Mouse (Mus musculus) embryonic facial prominence, embryonic 15.5 days (tissue): ENCODE results near the gene Wrnip1. TPM values are rescaled to one million over a fixed set of nuclear protein-coding genes. Genes with fewer than 3 reads are reported as not detected.
"Not testable (repeated sequence)": the region's sequence is repeated elsewhere in the genome, so short reads cannot be mapped to it uniquely, and the experiment has no call there.

ENCODE experiments used
- ATAC-seq: fragments of 200-750 bp; cut with Nextera tagmentation; 2 replicates; pipeline ENCODE4 v1.8.0; 2017; ENCODE audit warnings: low read depth, moderate TSS enrichment; ENCODE audit not compliant: insufficient number of reproducible peaks, low FRiP score, low TSS enrichment
- H3K27ac ChIP-seq: fragments of 300-500 bp; sonication (generic); replicated peaks from 2 replicates; pipeline ENCODE4 v1.5.1; 2015; ENCODE audit warnings: mild to moderate bottlenecking, inconsistent platforms
- H3K27me3 ChIP-seq: fragments of 300-500 bp; sonication (generic); 2 replicates; pipeline ENCODE4 v1.6.1; 2015; ENCODE audit warnings: inconsistent platforms
- H3K36me3 ChIP-seq: fragments of 300-500 bp; sonication (generic); 2 replicates; pipeline ENCODE4 v1.6.1; 2015; ENCODE audit warnings: mild to moderate bottlenecking, inconsistent platforms
- H3K4me1 ChIP-seq: fragments of 300-500 bp; sonication (generic); 2 replicates; pipeline ENCODE4 v1.6.1; 2015; ENCODE audit warnings: inconsistent platforms
- H3K4me2 ChIP-seq: fragments of 300-500 bp; sonication (generic); replicated peaks from 2 replicates; pipeline ENCODE4 v1.6.1; 2015; ENCODE audit warnings: mild to moderate bottlenecking, inconsistent platforms
- H3K4me3 ChIP-seq: fragments of 300-500 bp; sonication (generic); replicated peaks from 2 replicates; pipeline ENCODE4 v1.5.1; 2015; ENCODE audit warnings: mild to moderate bottlenecking, inconsistent platforms
- H3K9ac ChIP-seq: fragments of 300-500 bp; sonication (generic); 2 replicates; pipeline ENCODE4 v1.6.1; 2015; ENCODE audit warnings: inconsistent platforms
- H3K9me3 ChIP-seq: fragments of 300-500 bp; sonication (generic); replicated peaks from 2 replicates; pipeline ENCODE4 v1.6.1; 2016; ENCODE audit warnings: inconsistent platforms
- WGBS: fragments of 180-500 bp; shearing (Covaris S2); methylation state at CpG from one replicate; pipeline ENCODE4 v1.1.7; 2015; 5-methylcytosine and 5-hydroxymethylcytosine counted together
- polyA plus RNA-seq: library from polyadenylated mRNA; unstranded; fragments of >200 nt; fragmentation: Nextera tagmentation; extraction: Ambion mirVana; gene quantifications from 2 replicates; pipeline ENCODE4 v1.2.1, GENCODE M21; 2015

Gene Wrnip1
- polyA plus RNA-seq, 1 experiment from 2014 or later = 31.6 TPM

DNA sequence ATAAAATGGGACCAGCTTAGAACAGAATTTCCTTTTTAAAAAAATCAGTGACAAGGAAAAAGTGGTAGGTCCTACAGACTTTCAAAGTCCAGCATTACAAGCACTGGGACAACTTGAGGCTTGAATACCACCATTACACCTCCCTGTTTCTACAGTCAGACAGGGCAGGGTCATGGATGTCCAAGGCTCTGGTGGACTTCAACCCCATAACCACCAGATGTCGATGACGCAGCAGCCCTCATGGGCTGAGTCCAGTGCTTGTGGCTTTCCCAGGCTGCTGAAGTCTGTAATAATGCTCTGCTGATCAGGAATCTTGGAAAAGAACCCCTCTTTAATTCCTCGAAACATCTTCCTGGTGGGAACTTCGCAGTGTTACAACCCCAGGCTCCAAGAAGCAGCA is 50.7 kb downstream of the Wrnip1 start:
- H3K4me3 ChIP-seq = no peak overlapping the region
- no peak overlapping the region for H3K9ac ChIP-seq
- H3K36me3 ChIP-seq = no peaks in the 10 kb centered on the region
- no peaks in the 10 kb centered on the region for H3K9me3 ChIP-seq
- no peak for ATAC-seq
- 90% methylated on average over 4 of the region's 4 CpGs for WGBS
- H3K4me2 ChIP-seq = no peak overlapping the region
- H3K27ac ChIP-seq = no peak overlapping the region
- H3K27me3 ChIP-seq = no peaks in the 10 kb centered on the region
- peaks cover 15% of the 10 kb centered on the region for H3K4me1 ChIP-seq

DNA sequence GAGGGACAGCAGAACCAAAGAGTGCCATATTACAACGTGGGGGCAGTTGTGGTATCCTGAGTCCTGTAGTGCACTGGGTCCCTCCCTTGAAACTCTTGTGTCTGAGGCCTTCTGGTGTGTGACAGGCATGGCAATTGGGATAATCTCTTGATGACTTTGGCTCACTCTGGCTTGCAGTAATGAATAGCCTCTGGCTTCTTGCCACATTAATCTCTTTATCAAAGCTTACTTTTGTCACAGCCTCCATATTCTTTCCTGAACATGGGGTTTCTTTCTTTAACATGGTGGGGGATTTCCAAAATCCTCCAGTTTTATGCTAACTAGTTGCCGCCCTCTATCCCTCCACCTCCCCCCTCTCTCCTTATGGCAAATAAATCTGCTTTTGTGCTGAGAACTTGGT is 51.2 kb downstream of the Wrnip1 start:
- Histone ChIP-seq H3K27ac (no peak overlapping the region), H3K4me1 (peaks cover 15% of the 10 kb centered on the region), H3K27me3 (no peaks in the 10 kb centered on the region), H3K9ac (no peak overlapping the region), H3K9me3 (no peaks in the 10 kb centered on the region), H3K4me3 (no peak overlapping the region), H3K4me2 (no peak overlapping the region), H3K36me3 (no peaks in the 10 kb centered on the region)
- no peak for ATAC-seq
- 57% methylated on average over 2 of the region's 2 CpGs for WGBS

GRCm38 (mm10) chr13:32860821-32861220 is 59.0 kb downstream of the Wrnip1 start:
- Histone ChIP-seq H3K36me3 (no peaks in the 10 kb centered on the region), H3K27me3 (no peaks in the 10 kb centered on the region), H3K4me1 (no peaks in the 10 kb centered on the region), H3K4me3 (no peak overlapping the region), H3K9ac (no peak overlapping the region), H3K27ac (no peak overlapping the region), H3K4me2 (no peak overlapping the region), H3K9me3 (no peaks in the 10 kb centered on the region)
- no peak for ATAC-seq
- 74% methylated on average over 3 of the region's 3 CpGs for WGBS

DNA sequence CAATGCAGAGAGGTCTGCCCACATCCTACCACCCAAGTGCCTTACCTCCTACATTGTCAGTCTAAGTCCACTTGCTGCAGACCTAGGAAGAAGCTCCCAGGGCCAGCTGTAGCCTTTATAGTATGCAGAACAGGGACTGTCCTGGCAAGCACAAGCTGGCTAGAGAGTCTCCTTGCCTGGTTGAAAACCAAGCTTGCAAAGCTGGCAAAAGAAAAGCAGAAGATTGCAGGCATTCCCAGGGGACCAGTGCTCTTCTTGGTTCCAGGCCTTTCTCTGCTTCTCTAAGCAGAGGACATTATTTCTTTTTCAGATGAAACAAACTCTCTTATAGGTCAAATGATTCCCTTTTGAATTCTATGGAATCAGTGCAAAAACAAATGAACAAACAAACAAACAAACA is 61.6 kb downstream of the Wrnip1 start:
- Histone ChIP-seq H3K27ac (no peak overlapping the region), H3K9me3 (no peaks in the 10 kb centered on the region)
- no peak for ATAC-seq

GRCm38 (mm10) chr13:32864529-32864928 is 62.7 kb downstream of the Wrnip1 start:
- 62% methylated on average over 3 of the region's 3 CpGs for WGBS
- not testable (repeated sequence) for H3K4me2 ChIP-seq, ATAC-seq, H3K9me3 ChIP-seq, H3K36me3 ChIP-seq, H3K27me3 ChIP-seq, H3K27ac ChIP-seq, H3K4me1 ChIP-seq, H3K4me3 ChIP-seq, H3K9ac ChIP-seq

More for the DNA sequence above, 61.6 kb downstream of the Wrnip1 start:
- no peaks in the 10 kb centered on the region for H3K36me3 ChIP-seq
- no peaks in the 10 kb centered on the region for H3K27me3 ChIP-seq
- no peak overlapping the region for H3K9ac ChIP-seq
- no peaks in the 10 kb centered on the region for H3K4me1 ChIP-seq
- H3K4me2 ChIP-seq = no peak overlapping the region
- no peak overlapping the region for H3K4me3 ChIP-seq

DNA sequence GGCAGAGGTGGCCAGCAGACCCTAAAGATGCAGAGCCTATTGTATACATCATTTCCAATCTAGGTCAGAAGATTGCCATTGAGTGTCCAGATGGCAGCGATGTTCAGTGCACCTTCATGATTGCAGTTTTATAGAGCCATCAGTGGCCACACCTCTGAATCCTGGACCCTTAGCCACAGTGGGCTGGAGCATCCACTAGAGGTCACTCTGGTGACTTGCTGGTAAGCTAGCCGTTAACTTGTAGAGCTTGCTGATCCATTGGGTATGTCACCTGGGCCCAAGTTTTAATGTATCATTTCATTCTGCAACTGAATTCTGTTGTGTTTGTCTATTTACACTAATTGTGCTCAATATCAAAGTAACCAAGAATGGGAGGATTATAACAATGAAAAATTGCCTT is 63.8 kb downstream of the Wrnip1 start:
- H3K36me3 ChIP-seq = no peaks in the 10 kb centered on the region
- H3K4me1 ChIP-seq = no peaks in the 10 kb centered on the region
- no peak overlapping the region for H3K9ac ChIP-seq
- no peaks in the 10 kb centered on the region for H3K27me3 ChIP-seq
- no peaks in the 10 kb centered on the region for H3K9me3 ChIP-seq
- H3K4me2 ChIP-seq = no peak overlapping the region
- no peak overlapping the region for H3K4me3 ChIP-seq
- ATAC-seq = no peak
- 56% methylated on average over 2 of the region's 2 CpGs for WGBS
- H3K27ac ChIP-seq = no peak overlapping the region

DNA sequence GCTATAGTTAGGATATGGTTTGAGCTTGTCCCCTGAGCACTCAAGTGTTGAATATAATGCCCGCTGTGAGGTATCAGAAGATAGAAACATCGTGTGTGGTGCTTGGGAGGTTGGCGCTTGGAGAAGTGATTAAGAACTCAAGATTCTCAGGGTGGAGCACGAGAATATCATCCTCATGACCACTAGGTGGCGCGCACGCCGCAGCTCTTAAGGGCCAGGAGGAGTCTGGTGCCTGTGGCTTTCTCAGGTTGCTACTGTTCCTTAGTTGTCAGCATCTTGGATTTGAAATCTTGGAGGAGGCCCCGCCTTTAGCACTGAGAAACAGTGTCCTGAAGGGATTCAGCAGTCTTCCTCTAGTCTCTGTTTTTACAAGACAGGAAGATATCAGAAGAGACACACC is 64.6 kb downstream of the Wrnip1 start:
- H3K9ac ChIP-seq = no peak overlapping the region
- no peak overlapping the region for H3K27ac ChIP-seq
- ATAC-seq = no peak
- no peaks in the 10 kb centered on the region for H3K9me3 ChIP-seq
- H3K36me3 ChIP-seq = no peaks in the 10 kb centered on the region
- no peak overlapping the region for H3K4me3 ChIP-seq
- H3K4me1 ChIP-seq = no peaks in the 10 kb centered on the region
- H3K27me3 ChIP-seq = no peaks in the 10 kb centered on the region
- 3% methylated on average over 9 of the region's 9 CpGs for WGBS
- H3K4me2 ChIP-seq = no peak overlapping the region

DNA sequence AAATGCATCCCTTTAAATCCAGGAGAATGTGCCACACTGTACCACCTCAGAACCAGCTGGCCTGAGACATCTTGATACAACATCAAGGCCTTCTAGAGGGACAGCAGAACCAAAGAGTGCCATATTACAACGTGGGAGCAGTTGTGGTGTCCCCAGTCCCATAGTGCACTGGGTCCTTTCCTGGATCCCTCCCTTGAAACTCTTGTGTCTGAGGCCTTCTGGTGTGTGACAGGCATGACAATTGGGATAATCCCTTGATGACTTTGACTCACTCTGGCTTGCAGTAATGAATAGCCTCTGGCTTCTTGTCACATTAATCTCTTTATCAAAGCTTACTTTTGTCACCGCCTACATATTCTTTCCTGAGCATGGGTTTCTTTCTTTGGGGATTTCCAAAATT is 65.2 kb downstream of the Wrnip1 start:
- no peaks in the 10 kb centered on the region for H3K9me3 ChIP-seq
- 35% methylated on average over 2 of the region's 2 CpGs for WGBS
- no peak overlapping the region for H3K27ac ChIP-seq
- no peak for ATAC-seq
- no peaks in the 10 kb centered on the region for H3K4me1 ChIP-seq
- H3K4me2 ChIP-seq = no peak overlapping the region
- no peaks in the 10 kb centered on the region for H3K36me3 ChIP-seq
- H3K4me3 ChIP-seq = no peak overlapping the region
- no peak overlapping the region for H3K9ac ChIP-seq
- H3K27me3 ChIP-seq = no peaks in the 10 kb centered on the region

- H3K4me1 ChIP-seq, ATAC-seq, H3K9me3 ChIP-seq, H3K4me2 ChIP-seq, H3K27me3 ChIP-seq, H3K36me3 ChIP-seq, H3K4me3 ChIP-seq, H3K27ac ChIP-seq, H3K9ac ChIP-seq: not testable (repeated sequence)
- 79% methylated on average over 4 of the region's 4 CpGs for WGBS
These were observed 66.4 kb downstream of the Wrnip1 start for GRCm38 (mm10) chr13:32868233-32868632.

- Histone ChIP-seq H3K4me3 (no peak overlapping the region), H3K9ac (no peak overlapping the region), H3K27me3 (no peaks in the 10 kb centered on the region), H3K36me3 (no peaks in the 10 kb centered on the region), H3K4me2 (no peak overlapping the region), H3K9me3 (no peaks in the 10 kb centered on the region), H3K4me1 (no peaks in the 10 kb centered on the region), H3K27ac (no peak overlapping the region)
- no peak for ATAC-seq
- WGBS = 68% methylated on average over 5 of the region's 5 CpGs
These were observed 67.0 kb downstream of the Wrnip1 start for GRCm38 (mm10) chr13:32868843-32869242.
